Mouse (Mus musculus) liver, embryonic 12.5 days (tissue): ENCODE results near the gene Reck. TPM values are rescaled to one million over a fixed set of nuclear protein-coding genes. Genes with fewer than 3 reads are reported as not detected.
A peak's percentile ranks its signal among the peaks of the same experiment; 100 is the strongest.

Experiments used
- ATAC-seq: fragments of 200-750 bp; cut with Nextera tagmentation; 2 replicates; pipeline ENCODE4 v1.8.0; 2017; ENCODE audit warnings: moderate number of reproducible peaks, mild to moderate bottlenecking, moderate library complexity
- H3K27ac ChIP-seq: fragments of 300-500 bp; sonication (generic); 2 replicates; pipeline ENCODE4 v1.5.1; 2016; ENCODE audit warnings: mild to moderate bottlenecking
- H3K27me3 ChIP-seq: fragments of 300-500 bp; sonication (generic); replicated peaks from 2 replicates; pipeline ENCODE4 v1.6.1; 2016; ENCODE audit warnings: mild to moderate bottlenecking, moderate library complexity
- H3K36me3 ChIP-seq: fragments of 300-500 bp; sonication (generic); 2 replicates; pipeline ENCODE4 v1.6.1; 2016; ENCODE audit warnings: mild to moderate bottlenecking, moderate library complexity
- H3K4me1 ChIP-seq: fragments of 300-500 bp; sonication (generic); 2 replicates; pipeline ENCODE4 v1.6.1; 2016
- H3K4me2 ChIP-seq: fragments of 300-500 bp; sonication (generic); 2 replicates; pipeline ENCODE4 v1.6.1; 2016; ENCODE audit warnings: mild to moderate bottlenecking, moderate library complexity
- H3K4me3 ChIP-seq: fragments of 300-500 bp; sonication (generic); 2 replicates; pipeline ENCODE4 v1.5.1; 2016; ENCODE audit warnings: mild to moderate bottlenecking, moderate library complexity
- H3K9ac ChIP-seq: fragments of 300-500 bp; sonication (generic); 2 replicates; pipeline ENCODE4 v1.6.1; 2016; ENCODE audit warnings: mild to moderate bottlenecking, moderate library complexity
- H3K9me3 ChIP-seq: fragments of 300-500 bp; sonication (generic); replicated peaks from 2 replicates; pipeline ENCODE4 v1.6.1; 2016; ENCODE audit warnings: mild to moderate bottlenecking, moderate library complexity
- WGBS: fragments of 180-500 bp; shearing (Covaris S2); methylation state at CpG from one replicate; pipeline ENCODE4 v1.1.7; 2016; ENCODE audit not compliant: insufficient replicate concordance; 5-methylcytosine and 5-hydroxymethylcytosine counted together
- polyA plus RNA-seq: library from polyadenylated mRNA; unstranded; fragments of >200 nt; fragmentation: Nextera tagmentation; extraction: Ambion mirVana; gene quantifications from 2 replicates; pipeline ENCODE4 v1.2.1, GENCODE M21; 2016

Gene Reck
- polyA plus RNA-seq, 1 experiment from 2014 or later, result 5.3 TPM

GRCm38 (mm10) chr4:43918221-43918620 lies 42.9 kb downstream of the Reck start:
- Histone ChIP-seq H3K4me1 (no peaks in the 10 kb centered on the region), H3K4me3 (no peak overlapping the region), H3K27ac (no peak overlapping the region), H3K9ac (no peak overlapping the region), H3K36me3 (no peaks in the 10 kb centered on the region), H3K27me3 (no peaks in the 10 kb centered on the region), H3K4me2 (no peak overlapping the region), H3K9me3 (no peaks in the 10 kb centered on the region)
- WGBS, result 90% methylated on average over 5 of the region's 5 CpGs
- ATAC-seq, result no peak

- Histone ChIP-seq H3K9ac (no peak overlapping the region), H3K27ac (no peak overlapping the region), H3K36me3 (no peaks in the 10 kb centered on the region; the same call in 1 of the 2 replicates), H3K9me3 (no peaks in the 10 kb centered on the region), H3K27me3 (no peaks in the 10 kb centered on the region), H3K4me3 (no peak overlapping the region), H3K4me2 (no peak overlapping the region), H3K4me1 (no peaks in the 10 kb centered on the region)
- WGBS, result 69% methylated on average over 1 of the region's 1 CpGs
- ATAC-seq, result no peak
These were observed 45.3 kb downstream of the Reck start for GRCm38 (mm10) chr4:43920602-43921001.

- Histone ChIP-seq H3K4me2 (no peak overlapping the region), H3K4me1 (no peaks in the 10 kb centered on the region), H3K27ac (no peak overlapping the region), H3K36me3 (peaks cover 14% of the 10 kb centered on the region), H3K4me3 (no peak overlapping the region), H3K27me3 (no peaks in the 10 kb centered on the region), H3K9me3 (no peaks in the 10 kb centered on the region), H3K9ac (no peak overlapping the region)
- ATAC-seq, result no peak
- WGBS, result 68% methylated on average over 6 of the region's 6 CpGs
These were observed 49.8 kb downstream of the Reck start for GRCm38 (mm10) chr4:43925125-43925524.

- WGBS, result 5% methylated on average over 3 of the region's 3 CpGs
- ATAC-seq, result peak; percentile 52
- no peaks in the 10 kb centered on the region for H3K27me3 ChIP-seq
These were observed 50.4 kb downstream of the Reck start for GRCm38 (mm10) chr4:43925779-43926178.

GRCm38 (mm10) chr4:43927826-43928225 lies 52.5 kb downstream of the Reck start:
- Histone ChIP-seq H3K9me3 (no peaks in the 10 kb centered on the region), H3K36me3 (peaks cover 20% of the 10 kb centered on the region), H3K27ac (no peak overlapping the region), H3K4me1 (no peaks in the 10 kb centered on the region), H3K4me2 (no peak overlapping the region), H3K9ac (no peak overlapping the region), H3K4me3 (no peak overlapping the region), H3K27me3 (no peaks in the 10 kb centered on the region)
- WGBS, result 79% methylated on average over 3 of the region's 3 CpGs
- no peak for ATAC-seq

More at GRCm38 (mm10) chr4:43925779-43926178, 50.4 kb downstream of the Reck start:
- Histone ChIP-seq H3K4me1 (no peaks in the 10 kb centered on the region), H3K4me3 (no peak overlapping the region), H3K27ac (no peak overlapping the region), H3K36me3 (peaks cover 14% of the 10 kb centered on the region), H3K9ac (no peak overlapping the region), H3K4me2 (no peak overlapping the region), H3K9me3 (no peaks in the 10 kb centered on the region)

DNA sequence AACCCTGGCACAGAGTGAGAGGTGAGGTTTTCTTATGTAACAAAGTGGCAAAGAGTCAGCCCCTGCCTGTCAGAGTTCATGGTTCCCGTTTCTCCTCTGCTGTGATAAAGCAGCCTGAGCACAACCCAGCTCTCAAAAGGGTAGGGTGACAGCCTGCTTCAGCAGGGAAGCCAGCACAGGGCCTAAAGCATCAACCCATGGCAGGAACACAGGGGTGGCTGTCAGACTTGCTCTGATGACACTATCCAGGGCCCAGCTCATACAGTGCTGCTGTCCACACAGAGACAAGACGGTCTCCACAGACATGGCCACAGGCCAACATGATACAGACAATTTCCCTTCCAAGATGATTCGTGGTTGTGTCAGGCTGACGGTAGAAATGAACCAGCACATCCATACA lies 56.5 kb downstream of the Reck start:
- no peak overlapping the region for H3K27ac ChIP-seq
- no peak overlapping the region for H3K9ac ChIP-seq
- peaks cover 3% of the 10 kb centered on the region for H3K4me1 ChIP-seq
- no peak for ATAC-seq
- peaks cover 20% of the 10 kb centered on the region for H3K36me3 ChIP-seq
- H3K4me3 ChIP-seq, result no peak overlapping the region
- H3K4me2 ChIP-seq, result no peak overlapping the region
- 57% methylated on average over 4 of the region's 4 CpGs for WGBS
- no peaks in the 10 kb centered on the region for H3K27me3 ChIP-seq
- H3K9me3 ChIP-seq, result no peaks in the 10 kb centered on the region

DNA sequence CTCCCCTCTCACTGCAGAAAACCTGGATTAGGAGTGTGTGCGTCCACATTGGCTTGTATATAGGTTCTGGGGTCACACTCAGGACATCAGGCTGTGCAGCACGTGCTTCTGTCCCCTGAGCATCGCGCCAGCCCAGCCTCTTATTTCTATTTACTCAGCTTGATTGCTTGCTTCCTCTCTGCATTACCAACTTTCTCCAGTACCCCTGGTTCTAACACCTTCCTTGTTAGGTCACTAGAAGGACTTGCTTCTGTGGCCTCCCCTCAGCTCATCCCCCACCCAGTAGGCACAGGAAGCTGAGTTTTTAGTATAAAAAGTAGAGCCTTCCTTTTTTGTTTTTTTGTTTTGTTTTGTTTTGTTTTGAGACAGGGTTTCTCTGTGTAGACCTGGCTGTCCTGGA lies 60.9 kb downstream of the Reck start:
- Histone ChIP-seq H3K27me3 (no peaks in the 10 kb centered on the region), H3K9ac (no peak overlapping the region), H3K36me3 (peaks cover 8% of the 10 kb centered on the region; the same call in 1 of the 2 replicates), H3K4me3 (no peak overlapping the region), H3K4me2 (no peak overlapping the region), H3K27ac (no peak overlapping the region), H3K9me3 (no peaks in the 10 kb centered on the region), H3K4me1 (peaks cover 12% of the 10 kb centered on the region)
- 81% methylated on average over 4 of the region's 4 CpGs for WGBS
- ATAC-seq, result no peak

DNA sequence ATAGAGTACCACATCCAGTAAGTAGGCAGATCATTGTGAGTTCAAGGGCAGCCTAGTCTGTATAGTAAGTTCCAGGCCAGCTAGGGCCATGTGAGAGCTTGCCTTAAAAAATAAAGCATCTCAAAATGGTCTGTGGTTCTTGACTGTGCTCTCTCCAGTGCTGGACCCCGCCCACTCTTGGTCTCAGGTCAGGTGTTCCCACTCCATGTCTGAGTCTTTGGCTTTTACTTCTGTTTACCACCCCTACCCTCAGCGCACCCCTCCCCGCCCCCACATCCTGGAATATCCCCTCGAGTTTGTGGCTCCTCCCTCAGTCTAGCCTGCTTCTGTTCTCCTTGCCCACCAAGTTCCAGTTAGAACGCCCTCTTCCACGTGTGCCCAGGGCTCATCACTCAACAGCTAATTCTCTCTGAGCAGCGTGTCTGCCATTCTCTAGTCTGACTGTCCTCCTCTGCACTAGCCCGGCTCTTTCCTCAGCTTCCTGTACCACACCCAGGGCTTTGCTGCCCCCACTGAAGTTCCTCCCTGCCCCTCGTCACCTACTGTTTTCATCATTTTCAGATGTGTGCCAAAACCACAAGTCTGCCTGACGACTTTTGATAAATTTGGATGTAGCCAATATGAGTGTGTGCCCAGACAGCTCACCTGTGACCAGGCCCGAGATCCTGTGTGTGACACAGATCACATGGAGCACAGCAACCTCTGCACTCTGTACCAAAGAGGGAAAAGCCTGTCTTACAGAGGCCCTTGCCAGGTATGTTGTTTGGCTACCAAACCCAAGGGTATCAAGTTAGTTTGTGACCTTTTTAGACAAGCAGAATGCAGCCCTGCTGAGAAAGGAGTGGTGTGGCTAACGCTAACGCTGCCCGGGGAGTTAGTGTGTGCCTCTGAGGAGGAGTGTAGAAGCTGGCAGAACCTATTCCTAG lies 61.7 kb downstream of the Reck start:
- H3K27ac ChIP-seq, result 0 out of 2 replicates have a peak overlapping the region, but pooled peaks have one; percentile 8
- H3K27me3 ChIP-seq, result no peaks in the 10 kb centered on the region
- ATAC-seq, result peak; percentile 58
- H3K9me3 ChIP-seq, result no peaks in the 10 kb centered on the region
- WGBS, result 39% methylated on average over 14 of the region's 14 CpGs
- H3K4me1 ChIP-seq, result peaks cover 12% of the 10 kb centered on the region
- H3K9ac ChIP-seq, result no peak overlapping the region
- no peak overlapping the region for H3K4me3 ChIP-seq
- H3K4me2 ChIP-seq, result peak overlapping the region; percentile 29
- H3K36me3 ChIP-seq, result peaks cover 3% of the 10 kb centered on the region; the same call in 1 of the 2 replicates

DNA sequence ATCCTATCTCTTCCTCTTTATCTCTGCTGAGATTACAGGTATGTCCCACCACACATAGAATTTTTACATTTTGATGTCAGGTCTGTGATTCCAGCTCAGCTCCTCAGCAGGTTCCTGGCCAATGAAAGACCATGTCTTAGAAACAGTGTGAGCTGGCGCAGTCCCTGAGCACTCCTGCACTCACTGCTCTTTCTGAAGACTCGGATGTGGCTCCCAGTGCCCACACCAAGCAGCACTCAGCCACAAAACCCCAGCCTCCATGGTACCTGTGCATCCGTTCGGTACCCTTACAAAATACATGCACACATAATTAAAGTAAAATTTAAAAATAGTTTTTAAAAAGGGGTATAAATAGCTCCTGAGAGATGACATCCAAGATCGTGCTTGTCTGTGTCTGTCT lies 66.0 kb downstream of the Reck start:
- 63% methylated on average over 5 of the region's 5 CpGs for WGBS
- Histone ChIP-seq H3K27me3 (no peaks in the 10 kb centered on the region), H3K36me3 (peaks cover 2% of the 10 kb centered on the region; the same call in 1 of the 2 replicates), H3K27ac (no peak overlapping the region; the same call in 1 of the 2 replicates), H3K4me1 (peaks cover 12% of the 10 kb centered on the region), H3K9me3 (no peaks in the 10 kb centered on the region), H3K9ac (no peak overlapping the region), H3K4me3 (no peak overlapping the region), H3K4me2 (no peak overlapping the region)
- ATAC-seq, result no peak

- Histone ChIP-seq H3K27ac (no peak overlapping the region), H3K9ac (no peak overlapping the region), H3K36me3 (peaks cover 2% of the 10 kb centered on the region; the same call in 1 of the 2 replicates), H3K4me2 (no peak overlapping the region), H3K9me3 (no peaks in the 10 kb centered on the region), H3K4me3 (no peak overlapping the region), H3K27me3 (no peaks in the 10 kb centered on the region), H3K4me1 (peaks cover 3% of the 10 kb centered on the region; the same call in 1 of the 2 replicates)
- WGBS, result 84% methylated on average over 8 of the region's 8 CpGs
- ATAC-seq, result no peak
These were observed 67.1 kb downstream of the Reck start for GRCm38 (mm10) chr4:43942421-43942820.

- WGBS, result 84% methylated on average over 2 of the region's 2 CpGs
- no peaks in the 10 kb centered on the region for H3K9me3 ChIP-seq
- H3K27ac ChIP-seq, result no peak overlapping the region
- no peaks in the 10 kb centered on the region for H3K4me1 ChIP-seq
- H3K4me2 ChIP-seq, result no peak overlapping the region
- H3K27me3 ChIP-seq, result no peaks in the 10 kb centered on the region
- no peak for ATAC-seq
- no peak overlapping the region for H3K4me3 ChIP-seq
- no peak overlapping the region for H3K9ac ChIP-seq
- H3K36me3 ChIP-seq, result no peaks in the 10 kb centered on the region
These were observed 72.2 kb downstream of the Reck start for GRCm38 (mm10) chr4:43947571-43947970.

GRCm38 (mm10) chr4:43957292-43957845 lies 82.0 kb downstream of the Reck start, which contains the start of gene Glipr2:
Gene Glipr2 (plus strand): TSS chr4:43957401.
- peaks cover 54% of the 10 kb centered on the region for H3K4me1 ChIP-seq
- peak within 1 kb of the TSS; percentile 75 for H3K9ac ChIP-seq
- no peaks in the 10 kb centered on the region for H3K36me3 ChIP-seq
- H3K4me2 ChIP-seq, result peak within 1 kb of the TSS; percentile 98
- H3K4me3 ChIP-seq, result peak within 1 kb of the TSS; percentile 78
- no peaks in the 10 kb centered on the region for H3K9me3 ChIP-seq
- ATAC-seq, result peak; percentile 76
- peak within 1 kb of the TSS; percentile 72 for H3K27ac ChIP-seq
- WGBS, result 1% methylated on average over 45 of the region's 45 CpGs
- H3K27me3 ChIP-seq, result peaks cover 11% of the 10 kb centered on the region
